Mouse (Mus musculus) olfactory bulb, adult 2 months (tissue): Measurements from ENCODE around the gene Gm49380.

Source experiments
- CTCF ChIP-seq: fragments of 200-500 bp; IDR thresholded peaks from 2 replicates; pipeline ENCODE4 v1.5.1; 2012; ENCODE audit warnings: low read depth, mild to moderate bottlenecking, low read length, moderate library complexity; ENCODE audit not compliant: insufficient read depth
- POLR2A ChIP-seq: fragments of 200-500 bp; IDR thresholded peaks from 2 replicates; pipeline ENCODE4 v1.6.1; 2012; ENCODE audit warnings: mild to moderate bottlenecking, low read depth, low read length, moderate library complexity; ENCODE audit not compliant: insufficient read depth

GRCm38 (mm10) chr9:44078136-44078797, 35.0 kb downstream of the Gm49380 start:
- TF ChIP-seq POLR2A = no peak
- TF ChIP-seq CTCF = no peak
